Mouse (Mus musculus) skeletal muscle tissue, adult 2 months (tissue): ENCODE measurements around the gene Psenen.

Experiments
- DNase-seq: peaks from one replicate; pipeline ENCODE4 v3.0.0-alpha.2; 2012; ENCODE audit warnings: low read depth, low spot score

The Psenen gene

DNA sequence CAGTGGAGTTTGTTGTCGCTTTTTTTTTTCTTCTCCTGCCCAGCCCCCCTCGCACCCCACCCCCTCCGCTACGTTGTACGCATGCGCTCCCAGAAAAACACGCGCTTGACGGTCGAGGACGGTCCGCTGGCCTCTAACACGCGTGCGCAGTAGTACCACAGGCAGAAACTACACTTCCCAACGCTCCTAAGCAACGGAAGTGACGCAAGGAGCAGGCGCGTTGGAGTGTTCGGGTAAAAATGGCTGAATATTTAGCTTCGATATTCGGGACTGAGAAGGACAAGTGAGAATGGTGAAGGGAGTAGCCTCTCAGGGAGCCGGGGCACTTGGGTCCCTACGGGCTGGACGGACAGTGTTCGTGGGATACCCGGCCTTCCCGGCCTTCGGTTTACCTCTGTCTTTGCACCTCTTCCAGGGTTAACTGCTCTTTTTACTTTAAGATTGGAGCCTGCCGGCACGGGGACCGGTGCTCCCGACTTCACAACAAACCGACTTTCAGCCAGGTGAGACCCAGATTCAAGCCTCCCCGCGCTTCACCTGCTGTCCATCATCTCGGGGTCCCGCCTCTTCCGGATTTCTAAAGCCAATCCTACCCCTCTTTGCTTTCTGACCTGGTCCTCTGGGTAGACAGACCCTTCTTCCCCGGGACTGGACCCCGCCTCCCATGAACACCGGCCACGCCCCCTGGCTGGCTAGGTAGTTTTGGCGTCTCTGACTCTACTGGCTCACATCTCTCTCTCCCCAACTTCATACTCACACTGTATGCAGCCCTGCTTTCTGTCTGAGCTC lies at the start of gene Psenen, which contains the start of the genes U2af1l4 and Gm49396:
Gene Psenen (minus strand): TSS at position 511 of the 789 bp plus-strand sequence.
Gene U2af1l4 (plus strand): TSS at position 185 of the 789 bp plus-strand sequence.
Gene Gm49396 (plus strand): TSS at position 228 of the 789 bp plus-strand sequence.
- DNase-seq: peak; percentile 99

DNA sequence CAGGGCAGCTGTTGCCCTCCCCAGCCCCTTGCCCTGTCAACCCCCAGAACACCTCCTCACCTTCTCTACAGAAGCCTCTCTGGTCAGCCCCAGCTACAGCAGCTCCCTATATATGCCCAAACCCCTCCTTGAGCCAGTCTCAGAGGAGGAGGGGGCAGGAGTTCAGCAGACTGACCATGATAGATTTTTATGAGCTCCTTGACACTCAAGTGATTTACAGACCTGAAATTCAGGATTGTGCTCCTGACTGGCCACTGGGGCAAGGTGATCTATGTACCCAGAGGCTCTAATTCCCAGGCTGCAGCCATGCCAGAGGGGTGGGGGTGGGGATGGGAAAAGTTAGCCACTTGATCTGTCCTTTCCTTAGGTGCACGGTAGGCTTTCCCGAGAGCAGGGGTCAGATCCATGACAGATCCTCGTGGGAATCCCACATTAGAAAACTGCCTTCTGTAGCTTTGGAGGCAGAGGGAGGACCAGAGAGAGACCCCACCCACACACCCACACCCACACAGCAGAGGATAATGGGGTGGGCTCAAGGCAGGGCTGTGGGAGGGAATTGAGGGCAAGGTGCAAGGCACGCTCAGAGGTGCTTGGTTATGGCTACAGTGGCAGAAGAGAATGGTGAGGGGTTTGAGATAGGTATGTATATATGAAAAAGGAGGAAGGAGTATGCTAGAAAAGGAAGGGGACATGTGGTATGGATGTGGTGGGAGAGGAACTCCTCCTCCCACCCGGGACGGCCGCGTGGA lies 49.4 kb upstream of the Psenen start, which contains the start of gene Upk1a:
Gene Upk1a (minus strand): TSS at position 194 of the 749 bp plus-strand sequence.
- DNase-seq: no peak

DNA sequence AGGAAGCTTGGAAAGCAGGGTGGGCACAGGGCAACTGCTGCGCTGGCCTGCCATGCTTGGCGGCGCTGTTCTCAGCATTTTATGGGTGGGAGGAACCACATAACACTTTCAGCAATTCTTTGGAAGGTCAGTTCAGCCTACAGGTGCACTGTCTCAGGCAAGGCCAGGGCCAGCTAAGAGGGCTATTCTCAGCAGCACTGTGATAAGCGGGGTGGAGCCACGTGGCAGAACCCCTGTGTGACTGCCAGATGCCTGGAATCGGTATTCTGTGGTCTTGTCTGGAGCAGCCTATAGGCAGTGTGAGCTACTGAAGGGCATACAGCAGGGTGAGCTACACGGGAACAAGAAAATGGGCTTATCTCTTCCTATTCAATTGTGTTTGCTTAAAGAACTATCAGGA lies 46.6 kb upstream of the Psenen start:
- DNase-seq: no peak

DNA sequence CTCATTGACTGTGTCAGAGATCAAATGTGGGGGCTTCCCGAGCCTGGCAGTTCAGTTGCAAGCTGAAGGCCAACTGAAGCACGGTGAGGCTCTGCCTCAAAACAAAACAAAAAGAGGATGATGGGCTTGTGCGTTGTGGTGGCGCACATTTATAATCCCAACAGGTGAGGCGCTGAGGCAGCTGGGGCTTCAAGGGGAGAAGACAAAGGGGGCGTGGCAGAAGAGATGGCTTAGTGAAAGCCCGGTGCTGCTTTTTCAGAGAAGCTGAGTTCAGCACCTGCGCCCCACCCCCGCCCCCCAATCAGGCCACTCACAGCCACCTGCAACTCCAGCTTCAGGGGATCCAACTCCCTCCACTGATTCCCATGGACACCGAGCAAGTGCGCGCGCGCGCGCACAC lies 45.0 kb upstream of the Psenen start:
- DNase-seq: no peak

DNA sequence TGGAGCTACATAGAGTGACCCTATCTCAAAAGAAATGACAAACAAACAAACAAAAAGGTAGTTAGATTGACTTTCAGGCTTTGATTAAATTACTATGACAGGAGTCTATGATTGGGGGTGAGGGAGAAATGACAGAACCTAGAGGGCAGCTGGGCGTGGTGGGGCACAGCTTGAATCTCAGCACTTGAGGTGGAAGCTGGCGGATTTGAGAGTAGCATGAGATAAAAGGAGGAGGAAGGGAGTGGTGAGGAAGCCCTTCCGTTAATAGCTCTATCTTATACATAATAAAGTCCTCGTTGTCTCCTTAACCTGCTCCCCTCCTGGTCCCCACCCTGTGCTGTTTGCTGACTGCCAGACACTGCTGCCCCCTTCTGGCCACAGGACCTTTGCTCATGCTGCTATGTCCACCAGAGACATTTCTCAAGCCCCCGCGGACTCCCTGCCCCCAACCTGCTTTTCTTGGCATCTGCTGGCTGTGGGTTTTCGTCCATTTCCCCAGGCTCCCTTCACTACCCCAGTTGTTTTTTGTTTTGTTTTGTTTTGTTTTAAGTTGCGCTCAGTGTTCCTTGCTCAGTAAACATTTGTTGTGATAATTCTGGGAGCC lies 44.4 kb upstream of the Psenen start:
- DNase-seq: no peak

DNA sequence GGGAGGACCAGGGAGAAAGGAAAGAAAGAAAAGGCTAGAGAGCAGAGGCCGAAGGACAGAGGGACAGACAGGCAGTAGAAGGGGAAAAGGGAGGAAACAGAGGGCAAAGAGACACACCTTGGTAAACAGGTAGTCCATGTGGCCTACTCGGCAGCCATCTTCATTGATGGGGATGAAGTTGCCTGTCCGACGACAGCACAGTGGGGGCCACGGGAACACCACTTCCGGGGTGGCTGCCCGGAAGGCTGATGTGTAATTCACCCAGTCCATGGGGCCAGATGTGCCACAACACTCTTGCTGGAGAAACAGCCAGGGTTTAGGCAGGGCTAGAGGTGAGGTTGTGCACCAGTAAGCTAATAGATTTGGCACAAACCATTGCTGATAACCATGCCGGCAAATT lies 41.5 kb upstream of the Psenen start:
- DNase-seq: no peak

DNA sequence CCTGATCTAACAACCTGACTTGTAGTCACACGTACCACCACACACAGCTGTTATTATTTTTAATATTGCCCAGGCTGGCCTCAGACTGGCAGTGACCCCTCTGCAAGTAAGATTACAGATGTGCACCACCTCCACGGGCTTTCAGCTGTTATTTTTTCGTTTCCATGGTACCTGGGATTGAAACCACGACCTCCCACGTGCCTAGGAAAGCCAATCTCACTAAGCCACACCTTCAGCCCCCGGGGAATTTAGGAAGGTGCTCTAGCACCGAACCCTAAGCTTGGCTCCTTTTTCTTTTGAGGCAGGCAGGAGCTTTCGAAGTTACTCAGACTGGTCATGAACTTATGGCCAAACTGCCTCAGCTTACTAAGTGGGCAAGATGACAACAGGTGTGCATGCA lies 41.0 kb upstream of the Psenen start:
- DNase-seq: no peak

DNA sequence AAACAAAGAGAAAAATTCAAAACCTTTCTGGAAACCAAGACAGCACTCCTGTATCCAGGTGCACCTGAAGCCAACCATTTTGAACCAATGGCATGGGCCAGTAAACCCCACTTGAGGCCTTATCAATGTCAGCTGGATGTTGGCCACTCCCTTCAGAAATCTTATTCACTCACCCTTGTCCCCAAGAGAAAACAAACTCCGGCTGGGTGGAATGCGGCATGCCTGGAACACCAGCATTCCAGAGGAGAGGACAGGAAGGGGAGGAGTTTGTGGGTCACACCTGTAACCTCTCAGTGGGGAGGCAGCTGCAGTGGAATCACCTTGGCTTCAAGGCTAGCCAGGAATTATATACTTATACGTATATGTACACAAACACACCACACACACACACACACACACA lies 39.2 kb upstream of the Psenen start:
- DNase-seq: no peak

DNA sequence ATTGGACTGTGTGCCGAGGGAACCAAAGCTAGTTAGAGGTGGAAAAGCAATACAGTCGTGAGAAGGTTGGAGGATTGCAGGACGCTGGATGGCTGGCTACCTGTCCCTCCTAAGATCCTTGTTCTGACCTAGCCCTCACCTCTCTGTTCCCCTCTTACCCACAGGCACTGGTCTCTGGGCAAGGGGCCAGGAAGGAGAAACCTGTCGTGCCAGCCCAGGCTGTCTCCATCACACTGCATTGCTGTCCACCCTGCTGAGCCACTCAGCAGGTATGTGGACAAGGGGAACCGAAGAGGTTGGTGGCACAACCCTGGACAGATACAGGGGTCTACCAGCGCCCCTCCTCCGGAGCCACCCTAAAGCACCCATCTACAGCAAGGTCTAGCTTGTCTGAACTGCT lies 37.2 kb upstream of the Psenen start:
- no peak for DNase-seq

DNA sequence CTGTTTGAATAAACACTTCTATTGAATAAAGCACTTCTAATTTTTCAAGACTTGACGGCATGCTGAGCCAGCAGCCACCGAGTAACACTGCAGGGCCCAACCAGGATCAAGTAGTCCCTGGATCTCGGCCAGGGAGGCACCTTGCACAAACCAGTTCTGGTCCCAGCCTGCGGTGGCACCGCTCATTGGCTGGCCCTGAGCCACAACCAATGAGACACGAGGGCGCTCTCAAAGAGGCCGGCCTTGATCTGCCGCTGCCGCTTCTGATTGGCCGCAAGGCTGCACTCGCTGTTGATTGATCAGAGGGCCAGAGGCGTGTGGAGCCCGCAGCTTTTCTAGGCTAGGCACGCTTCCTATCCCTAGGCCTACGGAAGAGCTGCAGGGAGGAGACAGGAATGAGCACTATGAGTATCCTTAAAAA lies 36.5 kb upstream of the Psenen start:
- DNase-seq: peak; percentile 82

DNA sequence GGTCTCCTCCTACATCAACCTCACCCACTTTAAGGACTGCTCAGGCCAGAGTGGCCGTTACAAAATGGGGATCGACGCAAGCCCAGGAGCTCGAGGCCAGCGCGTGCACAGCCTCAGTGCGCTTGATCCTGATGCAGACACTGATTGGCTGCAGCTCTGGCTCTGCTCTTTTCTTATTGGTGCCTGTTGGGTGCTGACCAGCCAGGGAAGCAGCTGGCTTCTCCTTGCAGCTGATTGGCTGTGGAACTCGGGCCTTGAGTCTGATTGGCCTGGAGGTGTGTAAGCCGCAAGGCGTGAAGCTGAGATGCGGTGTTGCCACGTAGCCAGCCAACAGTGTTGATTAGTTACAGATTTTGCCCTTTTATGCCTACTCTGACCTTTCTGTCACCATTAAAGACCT lies 35.4 kb upstream of the Psenen start, which contains the start of gene Zbtb32:
Gene Zbtb32 (minus strand): TSS at position 124 of the 400 bp plus-strand sequence.
- no peak for DNase-seq

DNA sequence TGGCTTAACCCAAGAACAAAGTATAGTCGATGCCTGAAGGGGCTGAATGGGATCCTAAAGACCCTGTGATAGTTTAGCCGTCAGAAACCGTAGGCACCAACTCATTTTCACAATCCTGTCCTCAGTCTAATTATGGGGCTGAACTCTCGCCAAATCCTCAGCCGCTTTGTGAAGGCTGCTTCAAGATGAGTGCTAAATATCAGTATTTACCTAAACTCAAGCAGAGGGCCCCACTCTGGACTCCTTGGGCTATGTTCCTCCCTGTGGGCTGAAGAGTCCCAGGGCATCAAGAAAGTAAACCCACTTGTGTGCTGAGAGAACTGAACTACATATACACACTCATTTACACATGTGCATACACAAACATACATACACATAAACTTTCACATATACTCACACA lies 33.4 kb upstream of the Psenen start:
- DNase-seq: no peak

DNA sequence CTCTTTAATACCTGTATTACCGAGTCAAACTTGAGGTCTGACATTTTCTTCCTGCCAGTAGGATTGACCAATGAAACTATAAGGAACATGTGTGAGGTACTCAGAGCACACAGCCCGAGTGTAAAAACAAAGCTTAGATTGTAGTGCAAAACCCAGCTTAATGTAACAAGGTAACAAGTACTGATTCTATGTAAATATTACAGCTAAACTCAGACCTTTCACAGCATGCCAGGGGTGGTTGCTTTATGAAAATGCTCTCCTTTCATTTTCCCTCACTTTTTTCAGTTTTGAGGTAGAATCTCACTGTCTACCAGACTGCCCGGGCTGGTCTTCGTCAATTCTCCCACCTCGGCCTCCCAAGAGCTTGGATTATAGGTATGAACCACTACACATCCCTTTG lies 32.7 kb upstream of the Psenen start:
- no peak for DNase-seq

DNA sequence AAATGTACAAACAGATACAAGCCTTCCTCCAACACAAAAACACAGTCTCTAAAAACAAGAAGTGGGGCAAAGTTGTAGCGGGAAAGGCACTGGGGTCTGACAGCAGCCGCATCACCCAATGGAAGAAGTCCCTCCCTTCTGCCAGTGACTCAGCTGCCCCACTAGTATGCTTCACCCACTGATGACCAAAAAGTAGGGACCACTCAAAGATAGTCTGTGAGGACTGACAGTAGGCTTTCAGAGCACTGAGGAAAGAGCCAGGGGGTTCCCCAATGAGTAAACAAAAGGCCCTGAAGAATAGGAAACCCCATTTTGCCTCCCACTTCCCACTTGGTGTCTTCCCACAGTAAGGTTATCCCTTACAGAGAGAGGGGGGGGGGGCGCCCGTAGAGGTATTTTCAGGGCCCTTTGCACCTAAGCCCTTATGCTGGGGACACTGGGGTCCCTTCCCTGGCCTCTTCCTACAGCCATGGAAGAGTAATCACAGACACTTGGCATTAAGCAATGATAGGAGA lies 31.1 kb upstream of the Psenen start:
- DNase-seq: no peak

DNA sequence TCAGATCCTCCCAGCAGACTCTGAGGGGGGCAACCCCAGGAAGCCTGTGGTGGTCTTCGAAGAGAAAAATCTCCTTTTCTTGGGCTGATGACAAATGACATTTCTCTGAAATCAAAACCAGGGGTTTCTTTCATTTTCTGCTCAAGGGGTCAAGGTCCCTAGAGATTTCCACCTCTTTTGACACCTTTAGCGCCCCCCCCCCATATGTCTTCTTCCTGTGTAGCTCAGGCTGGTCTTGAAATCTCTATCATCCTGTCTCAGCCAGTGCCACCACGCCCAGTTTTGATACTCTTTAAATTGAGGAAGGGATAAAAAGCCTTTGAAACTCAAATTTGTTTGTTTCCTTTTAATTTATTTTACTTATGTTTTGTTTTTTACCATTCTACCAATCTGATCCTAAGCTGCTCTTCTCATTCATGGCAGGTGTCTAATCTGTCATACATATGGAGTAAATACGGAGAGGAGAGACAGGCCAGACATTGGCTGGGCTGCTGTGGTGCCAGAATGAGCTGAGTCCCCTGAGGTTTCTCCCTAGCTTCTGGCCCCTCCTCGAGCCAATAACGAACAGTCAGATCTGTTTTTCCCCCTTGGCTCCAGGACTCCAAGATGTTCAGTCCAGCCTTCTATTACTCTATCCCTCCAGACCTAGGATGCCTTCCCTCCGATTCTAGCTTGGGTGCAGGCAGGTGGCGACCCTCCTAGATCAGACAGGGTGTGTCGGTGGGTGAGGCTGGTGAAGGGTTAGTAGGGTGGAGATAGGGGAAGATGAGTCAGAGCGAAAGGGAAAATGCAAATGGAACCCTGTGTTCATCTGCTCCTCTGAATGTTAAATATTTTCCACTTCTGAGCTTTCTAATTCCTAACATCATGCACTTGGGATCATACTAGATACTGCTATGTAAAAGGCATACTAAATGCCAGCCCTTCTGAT lies 30.4 kb upstream of the Psenen start:
- DNase-seq: no peak

DNA sequence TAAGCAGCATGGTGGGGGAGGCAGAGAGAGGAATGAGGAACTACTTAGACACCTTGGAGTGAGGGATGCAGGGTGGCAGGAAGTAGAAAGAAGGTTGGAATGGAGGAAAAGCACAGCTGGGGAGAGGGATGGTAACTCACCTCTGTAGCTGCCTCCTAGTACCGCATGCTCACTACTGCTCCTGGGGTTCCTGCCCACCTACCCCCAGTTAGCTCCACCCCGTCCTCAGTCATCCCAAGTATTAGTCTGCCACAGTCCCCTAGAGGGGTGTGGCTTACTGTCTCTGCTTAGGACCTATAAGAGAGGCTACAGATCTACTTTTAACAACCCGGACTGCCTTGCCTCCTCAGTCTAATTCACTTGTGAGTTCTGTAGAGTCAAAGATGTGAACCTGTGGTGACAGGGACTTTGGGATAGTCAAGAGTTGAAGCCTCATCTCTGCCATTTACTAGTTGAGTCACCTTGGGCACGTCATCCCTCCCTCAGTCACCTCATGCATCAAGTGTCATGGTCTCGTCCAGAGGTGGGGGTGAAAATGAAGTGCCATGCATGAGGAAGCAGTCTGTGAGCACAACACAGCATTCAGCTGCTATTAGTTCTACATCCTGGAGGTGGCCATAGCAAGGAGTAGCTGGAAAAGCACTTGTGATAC lies 29.5 kb upstream of the Psenen start:
- no peak for DNase-seq

DNA sequence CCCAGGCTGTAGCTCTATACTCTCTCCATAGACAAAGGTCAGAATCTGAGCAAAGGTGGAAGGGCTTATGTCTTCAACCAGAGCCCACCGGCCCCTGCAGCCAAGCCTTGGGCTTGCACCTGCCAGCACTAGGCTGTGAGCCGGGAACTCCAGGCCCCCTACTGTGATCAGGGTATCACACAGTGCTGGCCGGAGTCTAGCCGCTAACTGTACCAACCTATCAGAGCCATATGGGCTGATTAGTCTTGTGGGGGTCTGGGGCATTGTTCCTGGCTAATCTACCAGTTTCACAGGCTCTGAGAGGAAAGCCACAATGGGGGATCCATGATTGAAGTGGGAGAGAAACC lies 28.2 kb upstream of the Psenen start:
- no peak for DNase-seq

DNA sequence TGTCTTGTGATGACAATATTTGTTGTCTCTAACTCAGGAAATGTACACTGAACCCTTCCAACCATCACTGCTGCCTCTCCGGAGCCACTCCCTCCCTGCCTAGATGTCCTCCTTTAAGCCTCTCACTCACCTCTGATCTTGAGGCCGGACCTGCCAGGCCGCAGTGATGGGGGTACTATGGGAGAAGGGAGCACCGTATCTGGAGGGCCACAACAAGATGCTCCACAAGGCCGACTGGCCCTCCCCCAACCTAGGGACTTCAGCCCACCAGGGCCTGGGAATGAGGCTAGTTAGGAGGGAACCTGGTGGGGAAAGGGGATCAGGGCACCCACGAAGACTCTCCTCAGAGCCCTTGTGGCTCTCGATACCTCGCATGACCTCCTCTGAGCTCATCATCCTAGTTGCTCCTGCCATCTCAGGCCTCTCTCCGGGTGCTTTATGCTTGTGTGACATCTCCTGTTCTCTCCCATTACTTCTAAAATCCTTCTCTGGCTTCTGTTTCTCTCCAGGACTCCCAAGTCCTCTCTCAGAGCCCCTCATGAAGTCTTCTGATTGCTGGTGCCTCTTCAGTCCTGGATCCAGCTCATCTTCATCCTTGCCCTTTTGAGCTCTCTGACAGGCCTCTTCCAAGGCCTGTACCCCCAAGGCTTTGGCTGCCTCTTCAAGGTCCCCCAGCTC lies 27.6 kb upstream of the Psenen start:
- DNase-seq: no peak

DNA sequence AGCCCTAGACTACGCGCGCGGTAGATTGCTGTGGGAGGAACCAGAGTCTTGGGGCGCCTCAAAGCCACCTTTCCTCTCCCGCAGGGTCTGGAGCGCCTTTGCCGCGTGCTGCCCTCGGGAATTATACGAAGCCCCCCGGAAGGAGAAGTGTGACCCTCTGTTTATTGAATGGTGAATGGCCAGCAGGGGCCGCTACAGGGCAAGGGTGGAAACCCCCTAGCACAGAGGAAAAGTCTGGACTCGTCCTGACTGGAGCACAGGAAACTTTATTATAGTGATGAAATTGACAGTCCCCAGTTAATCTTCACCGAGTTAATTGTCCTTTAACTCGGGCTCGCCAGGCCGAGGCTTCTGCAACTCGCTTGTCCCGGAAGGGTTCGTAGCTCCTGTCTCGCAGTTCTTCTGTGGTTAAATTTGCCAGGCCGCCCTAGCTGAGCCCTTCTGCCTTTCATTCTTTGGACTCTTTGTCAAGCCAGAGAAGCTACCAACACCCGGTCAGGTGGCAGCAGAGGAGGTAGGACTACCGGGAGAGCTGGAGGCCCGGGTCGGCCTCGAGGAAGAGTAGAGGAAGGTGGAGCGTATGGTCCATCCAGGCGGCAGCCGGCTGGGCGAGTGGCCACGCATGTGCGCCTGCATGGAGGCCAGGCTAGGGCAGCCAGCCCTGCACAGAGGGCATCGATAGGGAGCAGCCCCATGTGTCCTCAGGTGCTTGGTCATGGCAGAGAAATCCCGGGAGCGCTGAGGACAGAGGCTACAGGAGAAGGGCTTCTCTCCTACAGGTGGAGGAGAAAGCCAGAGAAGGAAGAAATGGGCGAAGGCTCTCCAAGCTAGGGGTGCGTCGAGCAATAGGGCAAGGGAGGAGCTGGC lies 26.2 kb upstream of the Psenen start:
- DNase-seq: peak; percentile 55
